Mouse (Mus musculus) intestine, postnatal 0 days (tissue): Measurements from ENCODE around the gene Wif1. TPM values are rescaled to one million over a fixed set of nuclear protein-coding genes. Genes with fewer than 3 reads are reported as not detected.
A peak's percentile ranks its signal among the peaks of the same experiment; 100 is the strongest.

Experiments used
- ATAC-seq: fragments of 200-750 bp; cut with Nextera tagmentation; 2 replicates; pipeline ENCODE4 v1.8.0; 2017; ENCODE audit warnings: mild to moderate bottlenecking, moderate TSS enrichment, moderate library complexity
- H3K27ac ChIP-seq: fragments of 300-500 bp; sonication (generic); 2 replicates; pipeline ENCODE4 v1.5.1; 2014; ENCODE audit warnings: mild to moderate bottlenecking, low read depth, low read length, moderate library complexity
- H3K27me3 ChIP-seq: fragments of 300-500 bp; sonication (generic); replicated peaks from 2 replicates; pipeline ENCODE4 v1.6.1; 2014; ENCODE audit warnings: low read length, mixed read lengths; ENCODE audit not compliant: control insufficient read depth, insufficient read depth
- H3K36me3 ChIP-seq: fragments of 300-500 bp; sonication (generic); 2 replicates; pipeline ENCODE4 v1.6.1; 2014; ENCODE audit warnings: mild to moderate bottlenecking, moderate library complexity; ENCODE audit not compliant: control insufficient read depth, insufficient read depth
- H3K4me1 ChIP-seq: fragments of 300-500 bp; sonication (generic); replicated peaks from 2 replicates; pipeline ENCODE4 v1.6.1; 2014; ENCODE audit warnings: antibody characterized with exemption, low read length, mixed read lengths; ENCODE audit not compliant: control insufficient read depth, insufficient read depth
- H3K4me2 ChIP-seq: fragments of 300-500 bp; sonication (generic); replicated peaks from 2 replicates; pipeline ENCODE4 v1.6.1; 2014; ENCODE audit warnings: low read depth, mild to moderate bottlenecking, moderate library complexity
- H3K4me3 ChIP-seq: fragments of 300-500 bp; sonication (generic); 2 replicates; pipeline ENCODE4 v1.5.1; 2014; ENCODE audit warnings: low read depth, low read length
- H3K9ac ChIP-seq: fragments of 300-500 bp; sonication (generic); 2 replicates; pipeline ENCODE4 v1.6.1; 2014; ENCODE audit warnings: mild to moderate bottlenecking, low read depth, low read length
- H3K9me3 ChIP-seq: fragments of 300-500 bp; sonication (generic); 2 replicates; pipeline ENCODE4 v1.6.1; 2016; ENCODE audit warnings: mixed run types; ENCODE audit not compliant: control insufficient read depth
- CTCF ChIP-seq: sonication (generic); IDR thresholded peaks from 2 replicates; pipeline ENCODE4 v1.5.1; 2016; ENCODE audit warnings: low read depth, mild to moderate bottlenecking, control low read depth, antibody characterized with exemption, moderate library complexity
- whole genome bisulfite sequencing: fragments of 180-500 bp; shearing (Covaris S2); extraction: QIAGEN DNeasy Blood & Tissue Kit; methylation state at CpG from one replicate; pipeline ENCODE4 v1.1.7; 2014; 5-methylcytosine and 5-hydroxymethylcytosine counted together
- polyA plus RNA-seq: library from polyadenylated mRNA; unstranded; fragments of >200 nt; fragmentation: Nextera tagmentation; extraction: Ambion mirVana; gene quantifications from 2 replicates; pipeline ENCODE4 v1.2.1, GENCODE M21; 2015

Gene Wif1
- polyA plus RNA-seq, 1 experiment from 2014 or later, result 0.65 TPM

- no peak overlapping the region for H3K4me3 ChIP-seq
- H3K9ac ChIP-seq, result no peak overlapping the region
- no peak overlapping the region for H3K4me2 ChIP-seq
- H3K27me3 ChIP-seq, result no peaks in the 10 kb centered on the region
- WGBS, result 91% methylated on average over 6 of the region's 6 CpGs
- ATAC-seq, result no peak
- no peak for TF ChIP-seq CTCF
- H3K27ac ChIP-seq, result no peak overlapping the region
- H3K9me3 ChIP-seq, result no peaks in the 10 kb centered on the region
- no peaks in the 10 kb centered on the region for H3K36me3 ChIP-seq
- 0 out of 2 replicates have a peak, but pooled peaks cover 3% of the 10 kb centered on the region for H3K4me1 ChIP-seq
These were observed 18.3 kb downstream of the Wif1 start for GRCm38 (mm10) chr10:121052076-121052475.

- WGBS, result 39% methylated on average over 13 of the region's 13 CpGs
- Histone ChIP-seq H3K9me3 (no peaks in the 10 kb centered on the region), H3K36me3 (no peaks in the 10 kb centered on the region), H3K27me3 (no peaks in the 10 kb centered on the region), H3K4me3 (no peak overlapping the region), H3K4me2 (peak overlapping the region; percentile 27), H3K9ac (no peak overlapping the region), H3K27ac (no peak overlapping the region), H3K4me1 (0 out of 2 replicates have a peak, but pooled peaks cover 3% of the 10 kb centered on the region)
- TF ChIP-seq CTCF, result no peak
- no peak for ATAC-seq
These were observed 21.9 kb downstream of the Wif1 start for GRCm38 (mm10) chr10:121055452-121056188.

GRCm38 (mm10) chr10:121056823-121057222 is 23.1 kb downstream of the Wif1 start:
- no peak overlapping the region for H3K4me2 ChIP-seq
- peak; percentile 54 for TF ChIP-seq CTCF
- no peak overlapping the region for H3K27ac ChIP-seq
- 0 out of 2 replicates have a peak, but pooled peaks cover 3% of the 10 kb centered on the region for H3K4me1 ChIP-seq
- no peak overlapping the region for H3K9ac ChIP-seq
- H3K27me3 ChIP-seq, result no peaks in the 10 kb centered on the region
- ATAC-seq, result no peak
- WGBS, result 71% methylated on average over 6 of the region's 6 CpGs
- H3K36me3 ChIP-seq, result no peaks in the 10 kb centered on the region
- no peak overlapping the region for H3K4me3 ChIP-seq
- no peaks in the 10 kb centered on the region for H3K9me3 ChIP-seq

- Histone ChIP-seq H3K9ac (no peak overlapping the region), H3K4me1 (0 out of 2 replicates have a peak, but pooled peaks cover 3% of the 10 kb centered on the region), H3K9me3 (no peaks in the 10 kb centered on the region), H3K27ac (peak overlapping the region; percentile 46; the same call in 1 of the 2 replicates), H3K36me3 (no peaks in the 10 kb centered on the region), H3K27me3 (no peaks in the 10 kb centered on the region), H3K4me3 (no peak overlapping the region), H3K4me2 (peak overlapping the region; percentile 51)
- WGBS, result 42% methylated on average over 23 of the region's 23 CpGs
- ATAC-seq, result peak; percentile 100
- peak; percentile 11; the same call in 1 of the 2 replicates for TF ChIP-seq CTCF
These were observed 25.6 kb downstream of the Wif1 start for GRCm38 (mm10) chr10:121059043-121060003.

GRCm38 (mm10) chr10:121061336-121061835 is 27.6 kb downstream of the Wif1 start:
- WGBS, result 90% methylated on average over 5 of the region's 5 CpGs
- ATAC-seq, result no peak

GRCm38 (mm10) chr10:121062704-121063103 is 28.9 kb downstream of the Wif1 start:
- 91% methylated on average over 8 of the region's 8 CpGs for WGBS
- no peak for TF ChIP-seq CTCF
- H3K36me3 ChIP-seq, result no peaks in the 10 kb centered on the region
- no peak overlapping the region for H3K27ac ChIP-seq
- no peaks in the 10 kb centered on the region for H3K4me1 ChIP-seq
- H3K4me2 ChIP-seq, result no peak overlapping the region
- H3K9me3 ChIP-seq, result no peaks in the 10 kb centered on the region
- H3K4me3 ChIP-seq, result no peak overlapping the region
- no peak for ATAC-seq
- no peak overlapping the region for H3K9ac ChIP-seq
- H3K27me3 ChIP-seq, result no peaks in the 10 kb centered on the region

More at GRCm38 (mm10) chr10:121061336-121061835, 27.6 kb downstream of the Wif1 start:
- Histone ChIP-seq H3K4me2 (no peak overlapping the region), H3K27ac (no peak overlapping the region), H3K4me3 (no peak overlapping the region), H3K9me3 (no peaks in the 10 kb centered on the region), H3K9ac (no peak overlapping the region), H3K4me1 (no peaks in the 10 kb centered on the region), H3K36me3 (no peaks in the 10 kb centered on the region), H3K27me3 (no peaks in the 10 kb centered on the region)
- no peak for TF ChIP-seq CTCF
